Comparison of ENCODE assay signal across 9 mouse cellular contexts in genomic region chr1:166102920-166103608, GRCm38 (mm10). TPM values are rescaled to one million over a fixed set of nuclear protein-coding genes. Genes with fewer than 3 reads are reported as not detected.
DNase-seq lines count a peak whose midpoint lies in the region; ATAC-seq lines count a peak whose summit lies in the region.
"Had no signal": no experiment of that assay in that cellular context is flagged by ENCODE, and none has a peak within 500 bp of the region (broad histone marks: within the 10 kb centered on the region; RNA-seq: fewer than 3 reads in every experiment).

No protein-coding gene starts in this region.

- no peak overlapping the region for H3K4me2 ChIP-seq in midbrain, embryonic 15.5 days

- no peak overlapping the region for H3K4me3 ChIP-seq in midbrain, embryonic 10.5 days
- H3K4me3 ChIP-seq in midbrain, embryonic 15.5 days = no peak overlapping the region

- no peak for ATAC-seq in midbrain, embryonic 15.5 days (replicated peaks)
- ATAC-seq in granulocyte monocyte progenitor cell, adult 5-6 weeks (replicated peaks; ENCODE audit: poor library complexity, severe bottlenecking) = peak; percentile 48
- ATAC-seq in erythroid progenitor cell, adult 5-6 weeks (replicated peaks; ENCODE audit: low FRiP score, poor library complexity, severe bottlenecking) = no peak

- no peaks in the 10 kb centered on the region for H3K36me3 ChIP-seq in midbrain, embryonic 10.5 days
- H3K36me3 ChIP-seq in midbrain, embryonic 15.5 days (replicated peaks) = no peaks in the 10 kb centered on the region

- WGBS in midbrain, embryonic 10.5 days = 76% methylated on average over 11 of the region's 11 CpGs
- 60% methylated on average over 11 of the region's 11 CpGs for WGBS in midbrain, embryonic 15.5 days

- DNase-seq in midbrain, embryonic 10.5 days (ENCODE audit: low spot score) = peak; percentile 56
- DNase-seq in T-cell, adult 2 months (ENCODE audit: low spot score) = peak; percentile 58
- peak; percentile 57 for DNase-seq in mesoderm, embryonic 11.5 days (ENCODE audit: low read depth, low spot score)
- DNase-seq in urinary bladder, postnatal 25 days (ENCODE audit: low spot score) = peak; percentile 44

- no peaks in the 10 kb centered on the region for H3K9me3 ChIP-seq in midbrain, embryonic 10.5 days (replicated peaks)
- no peaks in the 10 kb centered on the region for H3K9me3 ChIP-seq in midbrain, embryonic 15.5 days

- H3K27ac ChIP-seq in midbrain, embryonic 10.5 days (replicated peaks) = peak overlapping the region; percentile 61
- H3K27ac ChIP-seq in midbrain, embryonic 15.5 days = no peak overlapping the region

- no peak overlapping the region for H3K9ac ChIP-seq in midbrain, embryonic 15.5 days

- peaks cover 9% of the 10 kb centered on the region for H3K4me1 ChIP-seq in midbrain, embryonic 10.5 days
- H3K4me1 ChIP-seq in midbrain, embryonic 15.5 days = peaks cover 5% of the 10 kb centered on the region; the same call in 1 of the 2 replicates

- no peaks in the 10 kb centered on the region for H3K27me3 ChIP-seq in midbrain, embryonic 10.5 days (ENCODE audit: low read depth, poor library complexity, severe bottlenecking)
- no peaks in the 10 kb centered on the region for H3K27me3 ChIP-seq in midbrain, embryonic 15.5 days (replicated peaks)

RNA-seq across cellular contexts. Expression of gene Dusp27, which starts 24.7 kb away (rescaled TPM):
- polyA plus RNA-seq in midbrain, embryonic 10.5 days (2016; fragmentation: Nextera tagmentation; extraction: Ambion mirVana) = 2.7 and 3.5 TPM in 2 replicates
- polyA plus RNA-seq in midbrain, embryonic 15.5 days (2015; fragmentation: Nextera tagmentation; extraction: Ambion mirVana) = 1.5 and 1.7 TPM in 2 replicates
- total RNA-seq in granulocyte monocyte progenitor cell, adult 5-6 weeks (2014; fragmentation: Nextera tagmentation) = not detected in 2 replicates
- not detected in 2 replicates for total RNA-seq in granulocyte monocyte progenitor cell, adult 5-6 weeks (2017)
- not detected in 2 replicates for total RNA-seq in erythroid progenitor cell, adult 5-6 weeks (2015; ENCODE audit: low replicate concordance)
- total RNA-seq in erythroid progenitor cell, adult 5-6 weeks (2017; ENCODE audit: low replicate concordance) = not detected in 2 replicates
- total RNA-seq: neutrophil, adult 5-6 weeks had no signal

RNA-seq across cellular contexts. Expression of gene Gpa33, which starts 27.0 kb away (rescaled TPM):
- polyA plus RNA-seq in midbrain, embryonic 10.5 days (2016; fragmentation: Nextera tagmentation; extraction: Ambion mirVana) = 0.31 and 0.55 TPM in 2 replicates
- 0.10 TPM in 1 of 2 replicates, not detected in the other for polyA plus RNA-seq in midbrain, embryonic 15.5 days (2015; fragmentation: Nextera tagmentation; extraction: Ambion mirVana)
- total RNA-seq in granulocyte monocyte progenitor cell, adult 5-6 weeks (2014; fragmentation: Nextera tagmentation) = not detected in 2 replicates
- total RNA-seq in granulocyte monocyte progenitor cell, adult 5-6 weeks (2017) = not detected in 2 replicates
- total RNA-seq in erythroid progenitor cell, adult 5-6 weeks (2015; ENCODE audit: low replicate concordance) = not detected in 2 replicates
- total RNA-seq in erythroid progenitor cell, adult 5-6 weeks (2017; ENCODE audit: low replicate concordance) = not detected in 2 replicates
- total RNA-seq: heart, adult 18-20 months; neutrophil, adult 5-6 weeks had no signal
